8 mouse cellular contexts compared by ENCODE assay signal in genomic region chr5:135835492-135835858, GRCm38 (mm10). TPM values are rescaled to one million over a fixed set of nuclear protein-coding genes. Genes with fewer than 3 reads are reported as not detected.
DNase-seq lines count a peak whose midpoint lies in the region; ATAC-seq lines count a peak whose summit lies in the region.

No protein-coding gene starts in this region.

- WGBS in kidney, embryonic 16.5 days, result under 1% methylated on average over 12 of the region's 12 CpGs
- WGBS in embryonic facial prominence, embryonic 10.5 days, result 4% methylated on average over 12 of the region's 12 CpGs
- 2% methylated on average over 12 of the region's 12 CpGs for WGBS in hindbrain, embryonic 13.5 days
- 5% methylated on average over 12 of the region's 12 CpGs for WGBS in midbrain, embryonic 15.5 days

- H3K9me3 ChIP-seq in kidney, embryonic 16.5 days (ENCODE audit: low read length), result no peaks in the 10 kb centered on the region
- H3K9me3 ChIP-seq in embryonic facial prominence, embryonic 10.5 days, result no peaks in the 10 kb centered on the region
- no peaks in the 10 kb centered on the region for H3K9me3 ChIP-seq in hindbrain, embryonic 13.5 days
- H3K9me3 ChIP-seq in midbrain, embryonic 15.5 days, result no peaks in the 10 kb centered on the region

- H3K4me1 ChIP-seq in kidney, embryonic 16.5 days (ENCODE audit: insufficient read depth, low read length), result peaks cover 7% of the 10 kb centered on the region; the same call in 1 of the 2 replicates
- H3K4me1 ChIP-seq in embryonic facial prominence, embryonic 10.5 days, result peaks cover 16% of the 10 kb centered on the region
- peaks cover 36% of the 10 kb centered on the region for H3K4me1 ChIP-seq in hindbrain, embryonic 13.5 days (replicated peaks)
- H3K4me1 ChIP-seq in midbrain, embryonic 15.5 days, result peaks cover 39% of the 10 kb centered on the region

- DNase-seq in kidney, postnatal 14 days, result no peak
- no peak for DNase-seq in embryonic facial prominence, embryonic 10.5 days (ENCODE audit: low spot score)
- DNase-seq in ovary, postnatal 14 days (ENCODE audit: low spot score), result no peak
- DNase-seq in cerebellum, postnatal 14 days, result no peak
- DNase-seq in embryo, embryonic 10 days (ENCODE audit: low spot score), result no peak

- H3K27me3 ChIP-seq in kidney, embryonic 16.5 days (ENCODE audit: insufficient read depth, low read length), result no peaks in the 10 kb centered on the region
- H3K27me3 ChIP-seq in embryonic facial prominence, embryonic 10.5 days (replicated peaks; ENCODE audit: low read depth, poor library complexity, severe bottlenecking), result peaks cover 54% of the 10 kb centered on the region
- 0 out of 2 replicates have a peak, but pooled peaks cover 2% of the 10 kb centered on the region for H3K27me3 ChIP-seq in hindbrain, embryonic 13.5 days
- H3K27me3 ChIP-seq in midbrain, embryonic 15.5 days (replicated peaks), result no peaks in the 10 kb centered on the region

- no peak overlapping the region for H3K9ac ChIP-seq in kidney, embryonic 16.5 days (replicated peaks; ENCODE audit: low read length)
- H3K9ac ChIP-seq in hindbrain, embryonic 13.5 days, result peak overlapping the region; percentile 73; the same call in 1 of the 2 replicates
- H3K9ac ChIP-seq in midbrain, embryonic 15.5 days, result peak overlapping the region; percentile 44; the same call in 1 of the 2 replicates

- H3K4me3 ChIP-seq in kidney, embryonic 16.5 days (ENCODE audit: low read length), result peak overlapping the region; percentile 53
- H3K4me3 ChIP-seq in embryonic facial prominence, embryonic 10.5 days, result peak overlapping the region; percentile 67
- H3K4me3 ChIP-seq in hindbrain, embryonic 13.5 days, result peak overlapping the region; percentile 46
- H3K4me3 ChIP-seq in midbrain, embryonic 15.5 days, result peak overlapping the region; percentile 44

- peak; percentile 82; the same call in 1 of the 2 replicates for ATAC-seq in kidney, embryonic 16.5 days (ENCODE audit: low FRiP score, low TSS enrichment)
- ATAC-seq in hindbrain, embryonic 13.5 days (ENCODE audit: low FRiP score), result peak; percentile 52
- peak; percentile 74 for ATAC-seq in midbrain, embryonic 15.5 days (replicated peaks)

- H3K27ac ChIP-seq in kidney, embryonic 16.5 days (ENCODE audit: low read length), result no peak overlapping the region
- H3K27ac ChIP-seq in embryonic facial prominence, embryonic 10.5 days (replicated peaks), result no peak overlapping the region
- peak overlapping the region; percentile 79 for H3K27ac ChIP-seq in hindbrain, embryonic 13.5 days
- peak overlapping the region; percentile 81 for H3K27ac ChIP-seq in midbrain, embryonic 15.5 days

- H3K4me2 ChIP-seq in kidney, embryonic 16.5 days (replicated peaks; ENCODE audit: low read depth, low read length), result peak overlapping the region; percentile 94
- H3K4me2 ChIP-seq in hindbrain, embryonic 13.5 days, result peak overlapping the region; percentile 82
- peak overlapping the region; percentile 77 for H3K4me2 ChIP-seq in midbrain, embryonic 15.5 days

- no peaks in the 10 kb centered on the region for H3K36me3 ChIP-seq in kidney, embryonic 16.5 days (ENCODE audit: insufficient read depth, low read length)
- no peaks in the 10 kb centered on the region for H3K36me3 ChIP-seq in embryonic facial prominence, embryonic 10.5 days (replicated peaks)
- peaks cover 7% of the 10 kb centered on the region for H3K36me3 ChIP-seq in hindbrain, embryonic 13.5 days
- H3K36me3 ChIP-seq in midbrain, embryonic 15.5 days (replicated peaks), result peaks cover 3% of the 10 kb centered on the region; the same call in 1 of the 2 replicates

RNA-seq across cellular contexts. Expression of gene Srrm3, which starts 28.8 kb away (rescaled TPM):
- 0.27 and 1.0 TPM in 2 replicates for polyA plus RNA-seq in kidney, embryonic 16.5 days (2015; fragmentation: Nextera tagmentation; extraction: Ambion mirVana)
- 4.9 and 5.3 TPM in 2 replicates for polyA plus RNA-seq in embryonic facial prominence, embryonic 10.5 days (2016; fragmentation: Nextera tagmentation; extraction: Ambion mirVana)
- polyA plus RNA-seq in hindbrain, embryonic 13.5 days (2015; fragmentation: Nextera tagmentation; extraction: Ambion mirVana), result 88.0 and 90.6 TPM in 2 replicates
- polyA plus RNA-seq in midbrain, embryonic 15.5 days (2015; fragmentation: Nextera tagmentation; extraction: Ambion mirVana), result 98.9 and 111 TPM in 2 replicates

RNA-seq across cellular contexts. Expression of gene Hspb1, which starts 52.2 kb away (rescaled TPM):
- polyA plus RNA-seq in kidney, embryonic 16.5 days (2015; fragmentation: Nextera tagmentation; extraction: Ambion mirVana), result 69.9 and 70.5 TPM in 2 replicates
- 24.0 and 24.4 TPM in 2 replicates for polyA plus RNA-seq in embryonic facial prominence, embryonic 10.5 days (2016; fragmentation: Nextera tagmentation; extraction: Ambion mirVana)
- 8.9 and 10.3 TPM in 2 replicates for polyA plus RNA-seq in hindbrain, embryonic 13.5 days (2015; fragmentation: Nextera tagmentation; extraction: Ambion mirVana)
- 13.4 and 13.9 TPM in 2 replicates for polyA plus RNA-seq in midbrain, embryonic 15.5 days (2015; fragmentation: Nextera tagmentation; extraction: Ambion mirVana)

RNA-seq across cellular contexts. Expression of gene Mdh2, which starts 57.2 kb away (rescaled TPM):
- polyA plus RNA-seq in kidney, embryonic 16.5 days (2015; fragmentation: Nextera tagmentation; extraction: Ambion mirVana), result 690 and 691 TPM in 2 replicates
- polyA plus RNA-seq in embryonic facial prominence, embryonic 10.5 days (2016; fragmentation: Nextera tagmentation; extraction: Ambion mirVana), result 603 and 625 TPM in 2 replicates
- 593 and 594 TPM in 2 replicates for polyA plus RNA-seq in hindbrain, embryonic 13.5 days (2015; fragmentation: Nextera tagmentation; extraction: Ambion mirVana)
- polyA plus RNA-seq in midbrain, embryonic 15.5 days (2015; fragmentation: Nextera tagmentation; extraction: Ambion mirVana), result 581 and 587 TPM in 2 replicates

RNA-seq across cellular contexts. Expression of gene Styxl1, which starts 57.3 kb away (rescaled TPM):
- 0.42 and 0.62 TPM in 2 replicates for polyA plus RNA-seq in kidney, embryonic 16.5 days (2015; fragmentation: Nextera tagmentation; extraction: Ambion mirVana)
- polyA plus RNA-seq in embryonic facial prominence, embryonic 10.5 days (2016; fragmentation: Nextera tagmentation; extraction: Ambion mirVana), result 0.30 and 0.31 TPM in 2 replicates
- 0.25 and 0.65 TPM in 2 replicates for polyA plus RNA-seq in hindbrain, embryonic 13.5 days (2015; fragmentation: Nextera tagmentation; extraction: Ambion mirVana)
- polyA plus RNA-seq in midbrain, embryonic 15.5 days (2015; fragmentation: Nextera tagmentation; extraction: Ambion mirVana), result 0.50 TPM in 1 of 2 replicates, not detected in the other

Comparison
In these comparisons a context has a peak if more than half of its experiments do, and no peak if none do; other contexts are left out.
1. H3K27ac ChIP-seq: peak in hindbrain, embryonic 13.5 days (single experiment) and midbrain, embryonic 15.5 days (single experiment); none in kidney, embryonic 16.5 days (single experiment) and embryonic facial prominence, embryonic 10.5 days (single experiment).
2. RNA of gene Srrm3, which starts 28.8 kb away (polyA plus RNA-seq): 98.9 to 111 TPM in midbrain, embryonic 15.5 days and 88.0 to 90.6 TPM in hindbrain, embryonic 13.5 days; 4.9 to 5.3 TPM in embryonic facial prominence, embryonic 10.5 days and 0.27 to 1.0 TPM in kidney, embryonic 16.5 days; every median in the first group is over 10 times any median in the second.
3. Peak in every context shown above with its lines, with median percentiles within 50 percentile points of each other: ATAC-seq, H3K4me2 ChIP-seq and H3K4me3 ChIP-seq.